In genomic region chr3:131347831-131348578, GRCm38 (mm10) we compare ENCODE assay signal across 9 mouse cellular contexts. TPM values are rescaled to one million over a fixed set of nuclear protein-coding genes. Genes with fewer than 3 reads are reported as not detected.
DNase-seq lines count a peak whose midpoint lies in the region; ATAC-seq and TF ChIP-seq lines count a peak whose summit lies in the region.
"Had no signal": no experiment of that assay in that cellular context is flagged by ENCODE, and none has a peak within 500 bp of the region (broad histone marks: within the 10 kb centered on the region; RNA-seq: fewer than 3 reads in every experiment).

No protein-coding gene starts in this region.

- no peak overlapping the region for H3K27ac ChIP-seq in hindbrain, embryonic 11.5 days (ENCODE audit: low read depth, low read length)
- H3K27ac ChIP-seq in hindbrain, embryonic 16.5 days (ENCODE audit: low read depth, low read length), result no peak overlapping the region
- H3K27ac ChIP-seq in kidney, postnatal 0 days, result no peak overlapping the region
- H3K27ac ChIP-seq in stomach, embryonic 14.5 days (ENCODE audit: low read length), result no peak overlapping the region
- H3K27ac ChIP-seq: embryonic facial prominence, embryonic 12.5 days had no signal

- no peaks in the 10 kb centered on the region for H3K36me3 ChIP-seq in hindbrain, embryonic 11.5 days (ENCODE audit: control insufficient read depth, insufficient read depth, low read length)
- no peaks in the 10 kb centered on the region for H3K36me3 ChIP-seq in hindbrain, embryonic 16.5 days (ENCODE audit: control insufficient read depth, insufficient read depth, low read length)
- no peaks in the 10 kb centered on the region for H3K36me3 ChIP-seq in E14TG2a.4 (ENCODE audit: insufficient read depth, low read length)
- H3K36me3 ChIP-seq in kidney, postnatal 0 days (ENCODE audit: insufficient read depth, low read length), result no peaks in the 10 kb centered on the region
- no peaks in the 10 kb centered on the region for H3K36me3 ChIP-seq in stomach, embryonic 14.5 days (ENCODE audit: control insufficient read depth, insufficient read depth, low read length)
- H3K36me3 ChIP-seq: embryonic facial prominence, embryonic 12.5 days had no signal

- 59% methylated on average over 6 of the region's 6 CpGs for WGBS in hindbrain, embryonic 11.5 days
- WGBS in hindbrain, embryonic 16.5 days, result 65% methylated on average over 6 of the region's 6 CpGs
- 29% methylated on average over 6 of the region's 6 CpGs for WGBS in kidney, postnatal 0 days
- WGBS in stomach, embryonic 14.5 days, result 45% methylated on average over 6 of the region's 6 CpGs

- TF ChIP-seq CTCF in E14TG2a.4 (conservative IDR thresholded peaks at IDR 0.05; ENCODE audit: low read length), result peak; percentile 98
- TF ChIP-seq CTCF in kidney, postnatal 0 days (IDR thresholded peaks at IDR 0.05; ENCODE audit: low read depth), result peak; percentile 84

- no peak overlapping the region for H3K9ac ChIP-seq in hindbrain, embryonic 11.5 days (ENCODE audit: low read depth, low read length)
- no peak overlapping the region for H3K9ac ChIP-seq in hindbrain, embryonic 16.5 days (ENCODE audit: low read depth, low read length)
- no peak overlapping the region for H3K9ac ChIP-seq in kidney, postnatal 0 days (ENCODE audit: low read depth, low read length)
- H3K9ac ChIP-seq in stomach, embryonic 14.5 days (replicated peaks; ENCODE audit: low read depth, low read length), result no peak overlapping the region
- H3K9ac ChIP-seq: embryonic facial prominence, embryonic 12.5 days had no signal

- no peaks in the 10 kb centered on the region for H3K4me1 ChIP-seq in hindbrain, embryonic 11.5 days (replicated peaks; ENCODE audit: control insufficient read depth, insufficient read depth, low read length)
- H3K4me1 ChIP-seq in hindbrain, embryonic 16.5 days (ENCODE audit: control insufficient read depth, insufficient read depth, low read depth, low read length), result no peaks in the 10 kb centered on the region
- no peaks in the 10 kb centered on the region for H3K4me1 ChIP-seq in E14TG2a.4 (replicated peaks; ENCODE audit: low read depth, low read length)
- H3K4me1 ChIP-seq in kidney, postnatal 0 days (replicated peaks; ENCODE audit: insufficient read depth, low read length), result no peaks in the 10 kb centered on the region
- no peaks in the 10 kb centered on the region for H3K4me1 ChIP-seq in stomach, embryonic 14.5 days (ENCODE audit: control insufficient read depth, insufficient read depth, low read length)
- H3K4me1 ChIP-seq: embryonic facial prominence, embryonic 12.5 days had no signal

- H3K27me3 ChIP-seq in hindbrain, embryonic 11.5 days (ENCODE audit: control insufficient read depth, insufficient read depth, low read length), result no peaks in the 10 kb centered on the region
- H3K27me3 ChIP-seq in hindbrain, embryonic 16.5 days (replicated peaks; ENCODE audit: control insufficient read depth, insufficient read depth, low read length), result no peaks in the 10 kb centered on the region
- H3K27me3 ChIP-seq in E14TG2a.4 (ENCODE audit: insufficient read depth, low read length), result no peaks in the 10 kb centered on the region
- no peaks in the 10 kb centered on the region for H3K27me3 ChIP-seq in kidney, postnatal 0 days (ENCODE audit: insufficient read depth, low read length)
- no peaks in the 10 kb centered on the region for H3K27me3 ChIP-seq in stomach, embryonic 14.5 days (ENCODE audit: control insufficient read depth, insufficient read depth, low read length)
- H3K27me3 ChIP-seq: embryonic facial prominence, embryonic 12.5 days had no signal

- H3K9me3 ChIP-seq in hindbrain, embryonic 11.5 days (ENCODE audit: control insufficient read depth, low read length), result no peaks in the 10 kb centered on the region
- H3K9me3 ChIP-seq in hindbrain, embryonic 16.5 days (ENCODE audit: control insufficient read depth, low read length), result no peaks in the 10 kb centered on the region
- no peaks in the 10 kb centered on the region for H3K9me3 ChIP-seq in E14TG2a.4 (ENCODE audit: low read length)
- H3K9me3 ChIP-seq in kidney, postnatal 0 days (replicated peaks; ENCODE audit: low read length), result no peaks in the 10 kb centered on the region
- no peaks in the 10 kb centered on the region for H3K9me3 ChIP-seq in stomach, embryonic 14.5 days (ENCODE audit: control insufficient read depth, low read depth, low read length)
- H3K9me3 ChIP-seq: embryonic facial prominence, embryonic 12.5 days had no signal

- H3K4me2 ChIP-seq in hindbrain, embryonic 11.5 days (replicated peaks; ENCODE audit: low read depth, low read length), result no peak overlapping the region
- H3K4me2 ChIP-seq in hindbrain, embryonic 16.5 days (ENCODE audit: low read length), result no peak overlapping the region
- no peak overlapping the region for H3K4me2 ChIP-seq in kidney, postnatal 0 days (ENCODE audit: low read length)
- H3K4me2 ChIP-seq in stomach, embryonic 14.5 days (replicated peaks; ENCODE audit: low read depth, low read length), result no peak overlapping the region
- H3K4me2 ChIP-seq: embryonic facial prominence, embryonic 12.5 days had no signal

- no peak for ATAC-seq in hindbrain, embryonic 11.5 days (ENCODE audit: low FRiP score)
- ATAC-seq in hindbrain, embryonic 16.5 days, result no peak
- ATAC-seq in kidney, postnatal 0 days (replicated peaks; ENCODE audit: low FRiP score, low read depth), result peak; percentile 63
- peak; percentile 89 for ATAC-seq in stomach, embryonic 14.5 days (ENCODE audit: insufficient number of reproducible peaks, insufficient read depth, low FRiP score, low read depth)

- no peak overlapping the region for H3K4me3 ChIP-seq in hindbrain, embryonic 11.5 days (ENCODE audit: low read depth, low read length)
- H3K4me3 ChIP-seq in hindbrain, embryonic 16.5 days (ENCODE audit: low read length), result no peak overlapping the region
- H3K4me3 ChIP-seq in E14TG2a.4 (replicated peaks; ENCODE audit: low read length), result no peak overlapping the region
- no peak overlapping the region for H3K4me3 ChIP-seq in kidney, postnatal 0 days (replicated peaks; ENCODE audit: low read depth, low read length)
- no peak overlapping the region for H3K4me3 ChIP-seq in stomach, embryonic 14.5 days (ENCODE audit: low read depth, low read length)
- H3K4me3 ChIP-seq: embryonic facial prominence, embryonic 12.5 days had no signal

- DNase-seq in hindbrain, embryonic 11.5 days (ENCODE audit: low spot score), result peak; percentile 31
- DNase-seq in c-Kit-positive CD71-positive TER-119-negative erythroid progenitor cells, embryonic 14.5 days (ENCODE audit: low read depth), result peak; percentile 11
- peak; percentile 66 for DNase-seq in kidney, postnatal 0 days (ENCODE audit: low spot score)
- DNase-seq in layer of hippocampus, postnatal 14 days (ENCODE audit: low spot score in 2 of 2), result no peak
- no peak for DNase-seq in right cerebral cortex, adult 2 months (ENCODE audit: low spot score in 2 of 2)

RNA-seq across cellular contexts. Expression of gene Cyp2u1, which starts 45.0 kb away (rescaled TPM):
- polyA plus RNA-seq in hindbrain, embryonic 11.5 days (2014; fragmentation: Nextera tagmentation; extraction: Ambion mirVana), result 1.6 and 3.0 TPM in 2 replicates
- 9.4 and 10.2 TPM in 2 replicates for polyA plus RNA-seq in hindbrain, embryonic 16.5 days (2015; fragmentation: Nextera tagmentation; extraction: Ambion mirVana)
- polyA plus RNA-seq in kidney, postnatal 0 days (2015; fragmentation: Nextera tagmentation; extraction: Ambion mirVana), result 5.5 and 8.5 TPM in 2 replicates
- 2.3 and 3.0 TPM in 2 replicates for polyA plus RNA-seq in stomach, embryonic 14.5 days (2014; fragmentation: Nextera tagmentation; extraction: Ambion mirVana)
- 10 to 100 TPM; 15.1 to 15.3 TPM for total RNA-seq in layer of hippocampus, postnatal 14 days (2021)

Comparison
In these comparisons a context has a peak if more than half of its experiments do, and no peak if none do; other contexts are left out.
1. ATAC-seq: peak in kidney, postnatal 0 days (single experiment) and stomach, embryonic 14.5 days (single experiment); none in hindbrain, embryonic 11.5 days (single experiment) and hindbrain, embryonic 16.5 days (single experiment).
2. DNase-seq: peak in hindbrain, embryonic 11.5 days (single experiment), c-Kit-positive CD71-positive TER-119-negative erythroid progenitor cells, embryonic 14.5 days (single experiment) and kidney, postnatal 0 days (single experiment); none in layer of hippocampus, postnatal 14 days (0 of 2) and right cerebral cortex, adult 2 months (0 of 2).